Mouse (Mus musculus) intestine, embryonic 16.5 days (tissue): Measurements from ENCODE around the gene Slc41a3. TPM values are rescaled to one million over a fixed set of nuclear protein-coding genes. Genes with fewer than 3 reads are reported as not detected.
"Not testable (repeated sequence)": the region's sequence is repeated elsewhere in the genome, so short reads cannot be mapped to it uniquely, and the experiment has no call there.

Experiments used
- ATAC-seq: fragments of 200-750 bp; cut with Nextera tagmentation; 2 replicates; pipeline ENCODE4 v1.8.0; 2017; ENCODE audit warnings: moderate TSS enrichment, moderate library complexity
- H3K27ac ChIP-seq: fragments of 300-500 bp; sonication (generic); 2 replicates; pipeline ENCODE4 v1.5.1; 2014; ENCODE audit warnings: mild to moderate bottlenecking, low read length
- H3K27me3 ChIP-seq: fragments of 300-500 bp; sonication (generic); replicated peaks from 2 replicates; pipeline ENCODE4 v1.6.1; 2014; ENCODE audit warnings: low read length, control low read depth, mixed read lengths; ENCODE audit not compliant: control insufficient read depth, insufficient read depth
- H3K36me3 ChIP-seq: fragments of 300-500 bp; sonication (generic); 2 replicates; pipeline ENCODE4 v1.6.1; 2014; ENCODE audit warnings: low read length, control low read depth; ENCODE audit not compliant: control insufficient read depth, insufficient read depth
- H3K4me1 ChIP-seq: fragments of 300-500 bp; sonication (generic); 2 replicates; pipeline ENCODE4 v1.6.1; 2014; ENCODE audit warnings: low read length, control low read depth, mixed read lengths; ENCODE audit not compliant: control insufficient read depth, insufficient read depth
- H3K4me2 ChIP-seq: fragments of 300-500 bp; sonication (generic); 2 replicates; pipeline ENCODE4 v1.6.1; 2014; ENCODE audit warnings: low read depth, low read length, control low read depth
- H3K4me3 ChIP-seq: fragments of 300-500 bp; sonication (generic); 2 replicates; pipeline ENCODE4 v1.5.1; 2014; ENCODE audit warnings: mild to moderate bottlenecking, low read length
- H3K9ac ChIP-seq: fragments of 300-500 bp; sonication (generic); 2 replicates; pipeline ENCODE4 v1.6.1; 2014; ENCODE audit warnings: low read depth, low read length
- H3K9me3 ChIP-seq: fragments of 300-500 bp; sonication (generic); 2 replicates; pipeline ENCODE4 v1.6.1; 2016; ENCODE audit warnings: low read length, control low read depth; ENCODE audit not compliant: control insufficient read depth
- WGBS: fragments of 180-500 bp; shearing (Covaris S2); extraction: QIAGEN DNeasy Blood & Tissue Kit; methylation state at CpG from one replicate; pipeline ENCODE4 v1.1.7; 2014; 5-methylcytosine and 5-hydroxymethylcytosine counted together
- polyA plus RNA-seq: library from polyadenylated mRNA; unstranded; fragments of >200 nt; fragmentation: Nextera tagmentation; extraction: Ambion mirVana; gene quantifications from 2 replicates; pipeline ENCODE4 v1.2.1, GENCODE M21; 2015

Gene Slc41a3
- polyA plus RNA-seq, 1 experiment from 2014 or later: 6.4 TPM

DNA sequence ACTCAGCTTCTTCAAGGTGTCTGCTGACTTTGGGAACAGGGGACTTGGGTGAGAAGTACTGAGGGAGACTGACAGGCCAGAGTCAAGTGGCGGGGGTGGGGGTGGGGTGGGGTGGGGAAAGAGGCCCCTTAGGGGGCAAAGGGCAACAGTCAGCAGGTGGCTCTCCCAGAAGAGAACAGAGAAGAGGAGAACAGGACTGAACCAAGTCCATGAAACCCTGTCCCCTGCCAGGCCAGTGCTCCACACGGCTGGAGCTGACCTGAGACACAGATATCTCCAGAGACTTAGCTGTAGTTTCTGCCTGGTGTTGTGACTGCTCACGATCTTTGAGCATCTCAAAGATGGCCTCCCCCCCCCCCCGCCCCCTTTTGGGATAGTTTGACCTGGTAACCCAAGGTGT is 44.8 kb downstream of the Slc41a3 start:
- WGBS: 61% methylated on average over 4 of the region's 4 CpGs
- no peaks in the 10 kb centered on the region for H3K36me3 ChIP-seq
- ATAC-seq: peak; percentile 56; the same call in 1 of the 2 replicates

DNA sequence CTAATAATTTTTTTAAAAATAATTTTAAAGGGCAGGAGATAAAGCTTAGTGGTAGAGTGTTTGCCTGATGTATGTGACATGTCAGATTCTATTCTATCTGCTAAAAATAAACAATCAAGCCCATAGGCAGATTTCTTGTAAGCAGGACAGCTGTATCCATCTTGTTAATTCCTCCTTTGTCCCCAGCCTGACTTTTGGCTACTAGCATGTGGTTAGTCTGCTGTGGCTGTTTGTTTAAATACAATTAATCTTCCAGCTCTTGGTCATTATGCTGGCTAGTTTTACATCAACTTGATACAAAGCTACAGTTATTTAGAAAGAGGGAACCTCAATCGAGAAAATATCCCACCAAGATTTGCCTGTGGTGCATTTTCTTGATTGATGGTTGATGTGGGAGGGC is 46.1 kb downstream of the Slc41a3 start:
- ATAC-seq: no peak

More for the DNA sequence above, 44.8 kb downstream of the Slc41a3 start:
- Histone ChIP-seq H3K27me3 (no peaks in the 10 kb centered on the region), H3K4me2 (no peak overlapping the region), H3K9me3 (0 out of 2 replicates have a peak, but pooled peaks cover 3% of the 10 kb centered on the region), H3K4me3 (no peak overlapping the region), H3K9ac (no peak overlapping the region), H3K27ac (no peak overlapping the region), H3K4me1 (peaks cover 4% of the 10 kb centered on the region; the same call in 1 of the 2 replicates)

DNA sequence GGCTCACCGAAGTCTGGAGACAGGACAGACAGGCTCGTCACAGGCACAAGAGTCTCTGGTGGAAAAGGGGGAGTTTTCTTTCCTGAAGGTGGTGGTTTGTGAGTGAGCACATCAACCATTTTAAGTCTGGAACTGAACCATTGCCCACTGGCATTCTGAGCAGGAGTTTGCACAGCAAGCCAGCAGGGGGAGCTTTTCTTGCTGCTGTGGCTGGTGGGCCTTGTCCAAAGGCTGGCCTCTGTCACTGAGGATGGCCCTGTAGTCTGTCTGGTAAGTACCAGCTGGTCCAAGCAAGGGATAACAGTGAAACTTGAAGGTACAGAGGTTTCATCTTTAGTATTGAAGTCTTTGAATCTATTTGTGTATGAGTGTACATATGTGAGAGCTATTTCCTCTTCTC is 49.2 kb downstream of the Slc41a3 start:
- Histone ChIP-seq H3K4me3 (no peak overlapping the region), H3K9ac (no peak overlapping the region), H3K4me2 (no peak overlapping the region), H3K27ac (no peak overlapping the region), H3K36me3 (no peaks in the 10 kb centered on the region), H3K4me1 (peaks cover 4% of the 10 kb centered on the region; the same call in 1 of the 2 replicates), H3K9me3 (0 out of 2 replicates have a peak, but pooled peaks cover 3% of the 10 kb centered on the region), H3K27me3 (no peaks in the 10 kb centered on the region)
- no peak for ATAC-seq
- 48% methylated on average over 2 of the region's 2 CpGs for WGBS

More for the DNA sequence above, 46.1 kb downstream of the Slc41a3 start:
- H3K27me3 ChIP-seq: no peaks in the 10 kb centered on the region
- 42% methylated on average over 1 of the region's 1 CpGs for WGBS
- no peak overlapping the region for H3K4me3 ChIP-seq
- no peaks in the 10 kb centered on the region for H3K36me3 ChIP-seq
- H3K9ac ChIP-seq: no peak overlapping the region
- H3K4me2 ChIP-seq: no peak overlapping the region
- peaks cover 4% of the 10 kb centered on the region; the same call in 1 of the 2 replicates for H3K4me1 ChIP-seq
- H3K9me3 ChIP-seq: 0 out of 2 replicates have a peak, but pooled peaks cover 3% of the 10 kb centered on the region
- no peak overlapping the region for H3K27ac ChIP-seq

DNA sequence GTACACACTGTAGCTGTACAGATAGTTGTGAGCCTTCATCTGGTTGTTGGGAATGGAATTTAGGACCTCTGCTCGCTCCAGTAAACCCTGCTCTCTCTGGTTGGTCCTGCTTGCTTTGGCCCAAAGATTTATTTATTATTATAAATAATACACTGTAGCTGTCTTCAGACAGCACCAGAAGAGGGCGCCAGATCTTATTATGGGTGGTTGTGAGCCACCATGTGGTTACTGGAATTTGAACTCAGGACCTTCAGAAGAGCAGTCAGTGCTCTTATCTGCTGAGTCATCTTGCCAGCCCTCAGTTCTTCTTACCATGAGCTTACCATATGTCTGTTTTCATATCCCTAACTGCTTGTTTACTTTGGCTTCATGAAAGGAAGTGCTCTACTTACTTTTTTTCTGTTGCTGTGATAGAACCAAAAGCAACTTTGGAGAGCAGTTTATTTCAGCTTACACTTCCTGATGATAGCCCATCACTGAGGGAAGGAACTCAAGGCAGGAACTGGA is 51.9 kb downstream of the Slc41a3 start:
- not testable (repeated sequence) for H3K27me3 ChIP-seq, ATAC-seq, H3K27ac ChIP-seq, H3K9ac ChIP-seq, H3K36me3 ChIP-seq, H3K4me3 ChIP-seq, H3K4me1 ChIP-seq, H3K9me3 ChIP-seq, H3K4me2 ChIP-seq
- WGBS: 69% methylated on average over 2 of the region's 2 CpGs

DNA sequence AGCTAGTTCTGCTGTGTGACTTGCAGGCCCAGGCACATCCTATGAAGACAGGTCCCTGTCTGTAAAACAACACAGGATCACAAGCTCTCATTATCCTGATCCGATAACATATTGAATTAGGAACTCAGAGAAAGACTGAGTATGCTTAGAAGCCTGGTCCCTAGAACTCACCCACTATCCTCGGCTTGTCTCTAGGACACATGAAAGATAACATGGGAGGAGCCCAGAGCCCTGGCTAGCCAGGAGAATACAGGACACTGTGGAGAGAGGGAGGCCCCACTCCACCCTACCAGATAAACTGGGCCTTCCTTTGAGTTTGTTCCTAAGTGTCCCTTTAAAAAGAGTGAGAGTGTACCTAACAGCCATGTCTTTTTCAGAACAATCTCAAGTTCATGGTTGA is 55.4 kb downstream of the Slc41a3 start:
- Histone ChIP-seq H3K4me1 (no peaks in the 10 kb centered on the region), H3K9ac (no peak overlapping the region), H3K27me3 (no peaks in the 10 kb centered on the region), H3K27ac (no peak overlapping the region), H3K9me3 (no peaks in the 10 kb centered on the region), H3K4me3 (no peak overlapping the region), H3K36me3 (peaks cover 4% of the 10 kb centered on the region; the same call in 1 of the 2 replicates), H3K4me2 (no peak overlapping the region)
- 68% methylated on average over 2 of the region's 2 CpGs for WGBS
- no peak for ATAC-seq

DNA sequence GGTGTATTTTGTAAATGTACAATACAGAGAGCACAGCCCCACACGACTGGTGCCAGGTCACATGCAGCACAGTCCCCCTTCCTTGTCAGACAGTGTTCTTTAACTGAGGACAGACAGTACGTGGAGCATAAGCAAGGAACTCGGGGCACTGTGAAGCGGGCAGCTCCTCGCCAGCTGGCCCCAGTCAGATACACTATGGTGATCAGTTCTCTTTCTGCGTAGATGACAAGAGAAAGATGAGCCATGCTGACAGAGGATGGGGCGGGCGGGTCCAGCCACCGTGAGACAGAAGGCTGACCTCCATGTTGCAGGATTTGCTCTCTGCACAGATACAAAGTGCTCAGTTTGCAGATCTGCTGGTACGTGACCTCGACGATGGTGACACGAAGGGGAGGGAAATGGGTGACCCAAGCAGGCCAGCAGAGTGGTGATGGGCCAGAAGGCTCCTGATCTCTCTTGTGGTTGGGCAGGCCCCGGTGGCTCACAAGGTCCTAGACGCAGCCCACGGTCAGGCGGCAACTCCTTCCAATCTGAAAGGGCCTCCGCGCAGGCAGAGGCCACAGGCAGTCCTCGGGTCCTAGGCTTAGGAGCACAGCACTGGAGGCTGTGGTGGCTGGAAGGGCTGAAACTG is 56.0 kb downstream of the Slc41a3 start:
- H3K27me3 ChIP-seq: no peaks in the 10 kb centered on the region
- H3K9me3 ChIP-seq: no peaks in the 10 kb centered on the region
- H3K4me3 ChIP-seq: no peak overlapping the region
- H3K36me3 ChIP-seq: peaks cover 4% of the 10 kb centered on the region; the same call in 1 of the 2 replicates
- no peak overlapping the region for H3K9ac ChIP-seq
- no peak overlapping the region for H3K27ac ChIP-seq
- ATAC-seq: no peak
- WGBS: 88% methylated on average over 20 of the region's 20 CpGs
- no peaks in the 10 kb centered on the region for H3K4me1 ChIP-seq
- no peak overlapping the region for H3K4me2 ChIP-seq

DNA sequence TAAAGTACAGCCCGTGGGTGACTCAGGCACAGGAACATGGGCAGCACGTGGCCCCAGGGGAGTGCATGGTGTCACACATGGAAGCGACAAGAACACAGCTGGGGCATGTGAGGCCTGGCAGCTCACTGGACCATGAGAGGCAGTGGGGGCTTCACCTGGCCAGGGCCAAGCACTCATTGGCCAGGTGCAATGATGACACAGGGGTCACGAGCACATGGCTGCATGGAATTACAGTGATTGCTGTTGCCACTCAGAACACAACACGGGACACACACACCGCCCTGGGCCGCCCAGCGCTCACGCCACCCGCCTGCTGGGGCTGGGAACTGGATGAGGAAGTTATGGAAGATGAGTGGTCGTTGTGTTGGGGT is 56.5 kb downstream of the Slc41a3 start:
- no peak for ATAC-seq
- peaks cover 7% of the 10 kb centered on the region; the same call in 1 of the 2 replicates for H3K36me3 ChIP-seq
- no peaks in the 10 kb centered on the region for H3K9me3 ChIP-seq
- no peak overlapping the region for H3K27ac ChIP-seq
- no peaks in the 10 kb centered on the region for H3K4me1 ChIP-seq
- no peak overlapping the region for H3K9ac ChIP-seq
- WGBS: 90% methylated on average over 11 of the region's 11 CpGs
- no peak overlapping the region for H3K4me2 ChIP-seq
- no peak overlapping the region for H3K4me3 ChIP-seq
- no peaks in the 10 kb centered on the region for H3K27me3 ChIP-seq

DNA sequence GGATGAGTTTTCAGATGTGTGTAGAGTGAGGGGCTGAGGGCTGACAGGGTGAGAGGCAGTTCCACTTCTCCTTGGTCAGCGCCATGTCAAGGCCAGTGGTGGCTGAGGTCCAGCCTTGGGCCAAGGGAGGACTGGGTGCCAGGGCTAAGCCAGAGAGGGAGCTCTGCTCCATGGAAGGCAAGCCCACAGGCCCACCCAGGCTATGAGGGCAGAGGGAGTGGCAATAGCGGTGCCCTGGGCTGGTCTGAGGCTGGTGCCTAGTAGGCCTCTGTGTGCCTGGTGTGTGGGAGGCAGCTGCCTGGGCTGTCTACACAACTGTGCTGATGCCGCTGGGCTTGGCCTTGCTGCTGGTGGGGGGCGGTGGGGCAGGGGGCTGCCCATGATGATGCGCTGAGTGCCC is 57.6 kb downstream of the Slc41a3 start:
- H3K4me3 ChIP-seq: no peak overlapping the region
- peaks cover 14% of the 10 kb centered on the region for H3K36me3 ChIP-seq
- 97% methylated on average over 5 of the region's 5 CpGs for WGBS
- H3K4me1 ChIP-seq: no peaks in the 10 kb centered on the region
- H3K9me3 ChIP-seq: no peaks in the 10 kb centered on the region
- H3K9ac ChIP-seq: no peak overlapping the region
- no peak overlapping the region for H3K27ac ChIP-seq
- H3K27me3 ChIP-seq: no peaks in the 10 kb centered on the region
- H3K4me2 ChIP-seq: no peak overlapping the region
- no peak for ATAC-seq

DNA sequence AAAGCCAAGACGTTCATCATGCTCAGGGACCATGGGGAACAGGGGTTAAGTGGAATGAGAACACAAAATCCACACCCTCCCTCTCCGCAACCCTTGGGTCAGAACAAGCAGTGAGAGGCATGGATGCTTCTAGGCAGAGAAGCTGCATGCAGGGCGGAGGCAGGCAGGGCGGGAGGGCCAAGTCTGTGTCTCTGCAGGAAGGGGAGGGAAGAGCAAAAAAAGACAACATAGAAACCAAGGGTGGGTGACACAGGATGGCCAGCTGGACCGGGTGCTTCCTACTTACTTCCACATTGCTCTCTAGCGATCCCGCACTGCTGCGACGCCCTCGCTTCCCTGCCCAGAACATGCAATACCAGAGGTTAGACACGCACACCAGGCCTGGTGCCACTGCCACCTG is 59.2 kb downstream of the Slc41a3 start:
- 81% methylated on average over 11 of the region's 11 CpGs for WGBS
- peaks cover 23% of the 10 kb centered on the region for H3K36me3 ChIP-seq
- ATAC-seq: no peak

More for the DNA sequence above, 59.2 kb downstream of the Slc41a3 start:
- Histone ChIP-seq H3K9ac (0 out of 2 replicates have a peak overlapping the region, but pooled peaks have one; percentile 14), H3K4me2 (no peak overlapping the region), H3K4me1 (no peaks in the 10 kb centered on the region), H3K4me3 (no peak overlapping the region), H3K27ac (no peak overlapping the region; the same call in 1 of the 2 replicates), H3K27me3 (no peaks in the 10 kb centered on the region), H3K9me3 (no peaks in the 10 kb centered on the region)
